18 mouse cellular contexts compared by ENCODE assay signal in the genomic region with DNA sequence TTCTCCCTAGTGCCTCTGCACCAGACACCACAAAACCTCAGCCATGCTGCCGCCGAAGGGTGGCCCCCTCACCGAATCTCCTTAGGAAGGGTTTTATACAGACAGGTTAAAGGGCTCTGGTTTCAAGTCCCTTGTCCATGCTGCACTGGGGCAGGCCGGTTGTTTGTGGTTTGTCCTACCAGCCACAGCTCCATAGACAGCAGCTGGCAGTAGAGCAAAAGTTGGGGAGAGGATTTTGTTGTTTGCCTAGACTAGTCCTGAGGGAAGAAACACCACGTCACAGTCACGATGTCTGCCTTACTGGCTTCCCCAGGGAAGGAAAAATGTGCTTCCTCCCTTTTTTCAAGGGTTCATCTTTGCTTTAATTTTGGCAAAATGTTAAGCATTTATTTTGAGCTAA.
"Had no signal": no experiment of that assay in that cellular context is flagged by ENCODE, and none has a peak within 500 bp of the region (broad histone marks: within the 10 kb centered on the region; RNA-seq: fewer than 3 reads in every experiment).

No protein-coding gene starts in this region.

- H3K4me1 ChIP-seq: liver, embryonic 12.5 days; midbrain, embryonic 13.5 days; midbrain, embryonic 15.5 days; neural tube, embryonic 13.5 days; neural tube, embryonic 15.5 days; stomach, embryonic 15.5 days had no signal

- DNase-seq: lung, adult 18-20 months; lung, embryonic 14.5 days; lung, postnatal 10 days; lung, postnatal 4 days; right cerebral cortex, postnatal 14 days; thymus, adult 2 months; thymus, postnatal 25 days; thymus, postnatal 4 days had no signal

- H3K27me3 ChIP-seq: liver, embryonic 12.5 days; megakaryocyte, embryonic 14.5 days; midbrain, embryonic 13.5 days; midbrain, embryonic 15.5 days; neural tube, embryonic 13.5 days; neural tube, embryonic 15.5 days; stomach, embryonic 15.5 days had no signal

- ATAC-seq: liver, embryonic 12.5 days; midbrain, embryonic 13.5 days; midbrain, embryonic 15.5 days had no signal

- H3K27ac ChIP-seq: liver, embryonic 12.5 days; liver, embryonic 14.5 days; midbrain, embryonic 13.5 days; midbrain, embryonic 15.5 days; neural tube, embryonic 13.5 days; neural tube, embryonic 15.5 days; stomach, embryonic 15.5 days; stomach, postnatal 0 days had no signal

- H3K9me3 ChIP-seq: liver, embryonic 12.5 days; megakaryocyte, embryonic 14.5 days; midbrain, embryonic 13.5 days; midbrain, embryonic 15.5 days; neural tube, embryonic 13.5 days; neural tube, embryonic 15.5 days; stomach, embryonic 15.5 days had no signal

- H3K4me3 ChIP-seq: liver, embryonic 12.5 days; megakaryocyte, embryonic 14.5 days; midbrain, embryonic 13.5 days; midbrain, embryonic 15.5 days; neural tube, embryonic 13.5 days; neural tube, embryonic 15.5 days; stomach, embryonic 15.5 days had no signal

- H3K9ac ChIP-seq: liver, embryonic 12.5 days; liver, embryonic 14.5 days; lung, embryonic 14.5 days; midbrain, embryonic 13.5 days; midbrain, embryonic 15.5 days; neural tube, embryonic 13.5 days; neural tube, embryonic 15.5 days; stomach, embryonic 15.5 days had no signal

- H3K4me2 ChIP-seq: liver, embryonic 12.5 days; lung, embryonic 14.5 days; midbrain, embryonic 11.5 days; midbrain, embryonic 13.5 days; midbrain, embryonic 15.5 days; neural tube, embryonic 13.5 days; neural tube, embryonic 15.5 days; stomach, embryonic 15.5 days had no signal
